Comparison of ENCODE assay signal across 20 mouse cellular contexts in genomic region chr7:80894196-80894595, GRCm38 (mm10). TPM values are rescaled to one million over a fixed set of nuclear protein-coding genes. Genes with fewer than 3 reads are reported as not detected.
A peak's percentile ranks its signal among the peaks of the same experiment; 100 is the strongest.
DNase-seq lines count a peak whose midpoint lies in the region; ATAC-seq and TF ChIP-seq lines count a peak whose summit lies in the region.
"Had no signal": no experiment of that assay in that cellular context is flagged by ENCODE, and none has a peak within 500 bp of the region (broad histone marks: within the 10 kb centered on the region; RNA-seq: fewer than 3 reads in every experiment).

No protein-coding gene starts in this region.

- intact Hi-C loops in gastrocnemius, postnatal 14 days (cut with DNase I; ENCODE audit: low total_unique reads): no loop called here

- no peaks in the 10 kb centered on the region for H3K9me3 ChIP-seq in forebrain, embryonic 15.5 days
- H3K9me3 ChIP-seq in forebrain, embryonic 11.5 days (ENCODE audit: control insufficient read depth, low read length): no peaks in the 10 kb centered on the region
- no peaks in the 10 kb centered on the region for H3K9me3 ChIP-seq in kidney, embryonic 15.5 days (replicated peaks)
- H3K9me3 ChIP-seq in stomach, embryonic 15.5 days: no peaks in the 10 kb centered on the region
- no peaks in the 10 kb centered on the region for H3K9me3 ChIP-seq in stomach, postnatal 0 days (ENCODE audit: control insufficient read depth, low read length)
- H3K9me3 ChIP-seq: heart, embryonic 13.5 days; hindbrain, embryonic 12.5 days; limb, embryonic 12.5 days; liver, embryonic 15.5 days; midbrain, embryonic 12.5 days had no signal

- TF ChIP-seq CTCF in stomach, postnatal 0 days (IDR thresholded peaks at IDR 0.05; ENCODE audit: low read depth): no peak

- peaks cover 67% of the 10 kb centered on the region for H3K36me3 ChIP-seq in forebrain, embryonic 15.5 days
- H3K36me3 ChIP-seq in forebrain, embryonic 11.5 days (ENCODE audit: control insufficient read depth, insufficient read depth, low read length): peaks cover 7% of the 10 kb centered on the region; the same call in 1 of the 2 replicates
- H3K36me3 ChIP-seq in kidney, embryonic 15.5 days: peaks cover 88% of the 10 kb centered on the region
- H3K36me3 ChIP-seq in stomach, embryonic 15.5 days: peaks cover 55% of the 10 kb centered on the region
- H3K36me3 ChIP-seq in stomach, postnatal 0 days (ENCODE audit: control insufficient read depth, insufficient read depth, low read length): peaks cover 25% of the 10 kb centered on the region

- peaks cover 4% of the 10 kb centered on the region for H3K4me1 ChIP-seq in forebrain, embryonic 15.5 days
- 0 out of 2 replicates have a peak, but pooled peaks cover 3% of the 10 kb centered on the region for H3K4me1 ChIP-seq in forebrain, embryonic 11.5 days (replicated peaks; ENCODE audit: control insufficient read depth, insufficient read depth, low read length)
- peaks cover 8% of the 10 kb centered on the region for H3K4me1 ChIP-seq in kidney, embryonic 15.5 days
- peaks cover 6% of the 10 kb centered on the region; the same call in 1 of the 2 replicates for H3K4me1 ChIP-seq in stomach, embryonic 15.5 days
- H3K4me1 ChIP-seq in stomach, postnatal 0 days (replicated peaks; ENCODE audit: control insufficient read depth, insufficient read depth): no peaks in the 10 kb centered on the region; the same call in 1 of the 2 replicates

- H3K9ac ChIP-seq in forebrain, embryonic 15.5 days (replicated peaks): no peak overlapping the region
- no peak overlapping the region for H3K9ac ChIP-seq in forebrain, embryonic 11.5 days (ENCODE audit: low read length)
- H3K9ac ChIP-seq in kidney, embryonic 15.5 days: no peak overlapping the region
- no peak overlapping the region for H3K9ac ChIP-seq in stomach, embryonic 15.5 days
- no peak overlapping the region for H3K9ac ChIP-seq in stomach, postnatal 0 days (ENCODE audit: low read length)
- H3K9ac ChIP-seq: hindbrain, embryonic 12.5 days; liver, embryonic 15.5 days; midbrain, embryonic 12.5 days had no signal

- H3K27ac ChIP-seq in forebrain, embryonic 15.5 days (replicated peaks): peak overlapping the region; percentile 47
- no peak overlapping the region for H3K27ac ChIP-seq in forebrain, embryonic 11.5 days (ENCODE audit: low read depth, low read length)
- H3K27ac ChIP-seq in kidney, embryonic 15.5 days: peak overlapping the region; percentile 51
- H3K27ac ChIP-seq in stomach, embryonic 15.5 days: 0 out of 2 replicates have a peak overlapping the region, but pooled peaks have one; percentile 1
- no peak overlapping the region for H3K27ac ChIP-seq in stomach, postnatal 0 days (replicated peaks)
- H3K27ac ChIP-seq: hindbrain, embryonic 12.5 days; left cerebral cortex, adult 2 months; limb, embryonic 12.5 days; liver, embryonic 15.5 days; macrophage; midbrain, embryonic 12.5 days had no signal

- no peak overlapping the region for H3K4me3 ChIP-seq in forebrain, embryonic 15.5 days
- no peak overlapping the region for H3K4me3 ChIP-seq in forebrain, embryonic 11.5 days (ENCODE audit: low read depth, low read length)
- H3K4me3 ChIP-seq in kidney, embryonic 15.5 days (replicated peaks): no peak overlapping the region
- no peak overlapping the region for H3K4me3 ChIP-seq in stomach, embryonic 15.5 days (replicated peaks)
- H3K4me3 ChIP-seq in stomach, postnatal 0 days (ENCODE audit: low read depth, low read length): no peak overlapping the region
- H3K4me3 ChIP-seq: heart, embryonic 13.5 days; hindbrain, embryonic 12.5 days; left cerebral cortex, adult 2 months; limb, embryonic 12.5 days; liver, embryonic 15.5 days; midbrain, embryonic 12.5 days; myocyte had no signal

- no peak for ATAC-seq in forebrain, embryonic 15.5 days (replicated peaks)
- ATAC-seq in forebrain, embryonic 11.5 days (replicated peaks; ENCODE audit: low FRiP score): no peak
- no peak for ATAC-seq in kidney, embryonic 15.5 days (replicated peaks; ENCODE audit: low FRiP score)
- ATAC-seq in stomach, embryonic 15.5 days (ENCODE audit: insufficient read depth, low FRiP score, low read depth): no peak
- no peak for ATAC-seq in stomach, postnatal 0 days (ENCODE audit: low FRiP score, low TSS enrichment)
- ATAC-seq: intestine, postnatal 0 days; Patski had no signal

- TF ChIP-seq EP300 in stomach, postnatal 0 days (optimal IDR thresholded peaks at IDR 0.05): no peak

- WGBS in forebrain, embryonic 15.5 days: 77% methylated on average over 7 of the region's 7 CpGs
- 91% methylated on average over 7 of the region's 7 CpGs for WGBS in forebrain, embryonic 11.5 days
- WGBS in kidney, embryonic 15.5 days: 74% methylated on average over 7 of the region's 7 CpGs
- WGBS in stomach, embryonic 15.5 days: 87% methylated on average over 7 of the region's 7 CpGs
- WGBS in stomach, postnatal 0 days: 85% methylated on average over 7 of the region's 7 CpGs

- H3K27me3 ChIP-seq in forebrain, embryonic 15.5 days: no peaks in the 10 kb centered on the region
- no peaks in the 10 kb centered on the region for H3K27me3 ChIP-seq in forebrain, embryonic 11.5 days (ENCODE audit: control insufficient read depth, insufficient read depth, low read length)
- H3K27me3 ChIP-seq in kidney, embryonic 15.5 days: no peaks in the 10 kb centered on the region
- H3K27me3 ChIP-seq in stomach, embryonic 15.5 days (replicated peaks): no peaks in the 10 kb centered on the region
- no peaks in the 10 kb centered on the region for H3K27me3 ChIP-seq in stomach, postnatal 0 days (ENCODE audit: control insufficient read depth, insufficient read depth, low read length)
- H3K27me3 ChIP-seq: heart, embryonic 13.5 days; hindbrain, embryonic 12.5 days; limb, embryonic 12.5 days; liver, embryonic 15.5 days; midbrain, embryonic 12.5 days; Patski had no signal

- H3K4me2 ChIP-seq in forebrain, embryonic 15.5 days (replicated peaks): no peak overlapping the region
- H3K4me2 ChIP-seq in forebrain, embryonic 11.5 days (ENCODE audit: low read depth, low read length, severe bottlenecking): no peak overlapping the region
- no peak overlapping the region for H3K4me2 ChIP-seq in kidney, embryonic 15.5 days
- H3K4me2 ChIP-seq in stomach, embryonic 15.5 days: no peak overlapping the region
- H3K4me2 ChIP-seq in stomach, postnatal 0 days (replicated peaks; ENCODE audit: low read depth): no peak overlapping the region
- H3K4me2 ChIP-seq: heart, embryonic 13.5 days; hindbrain, embryonic 12.5 days; limb, embryonic 12.5 days; liver, embryonic 15.5 days; midbrain, embryonic 12.5 days had no signal

- no peak for DNase-seq in forebrain, embryonic 11.5 days (ENCODE audit: low spot score)
- no peak for DNase-seq in kidney, postnatal 25 days
- no peak for DNase-seq in stomach, postnatal 0 days (ENCODE audit: low spot score)
- no peak for DNase-seq in urinary bladder, postnatal 25 days (ENCODE audit: low spot score)
- no peak for DNase-seq in gastrocnemius, postnatal 14 days
- DNase-seq: B cell, adult 2 months; gastrocnemius, postnatal 36 days had no signal

RNA-seq across cellular contexts. Expression of gene Wdr73, which starts 6.9 kb away (rescaled TPM):
- polyA plus RNA-seq in forebrain, embryonic 15.5 days (2015; fragmentation: Nextera tagmentation; extraction: Ambion mirVana): 43.2 and 43.9 TPM in 2 replicates
- polyA plus RNA-seq in forebrain, embryonic 11.5 days (2014; fragmentation: Nextera tagmentation; extraction: Ambion mirVana): 40.5 and 41.6 TPM in 2 replicates
- 36.7 and 37.5 TPM in 2 replicates for polyA plus RNA-seq in kidney, embryonic 15.5 days (2015; fragmentation: Nextera tagmentation; extraction: Ambion mirVana)
- polyA plus RNA-seq in stomach, embryonic 15.5 days (2015; fragmentation: Nextera tagmentation; extraction: Ambion mirVana): 33.2 and 33.7 TPM in 2 replicates
- 16.8 and 16.9 TPM in 2 replicates for polyA plus RNA-seq in stomach, postnatal 0 days (2015; fragmentation: Nextera tagmentation; extraction: Ambion mirVana)
- 1 to 10 TPM; 3.7 to 4.1 TPM for total RNA-seq in gastrocnemius, postnatal 14 days (2021)

RNA-seq across cellular contexts. Expression of gene Nmb, which starts 10.7 kb away (rescaled TPM):
- 7.1 TPM in 2 replicates for polyA plus RNA-seq in forebrain, embryonic 15.5 days (2015; fragmentation: Nextera tagmentation; extraction: Ambion mirVana)
- polyA plus RNA-seq in forebrain, embryonic 11.5 days (2014; fragmentation: Nextera tagmentation; extraction: Ambion mirVana): 7.3 and 8.6 TPM in 2 replicates
- 8.2 and 10.0 TPM in 2 replicates for polyA plus RNA-seq in kidney, embryonic 15.5 days (2015; fragmentation: Nextera tagmentation; extraction: Ambion mirVana)
- polyA plus RNA-seq in stomach, embryonic 15.5 days (2015; fragmentation: Nextera tagmentation; extraction: Ambion mirVana): 5.1 TPM in 2 replicates
- 1.9 and 3.3 TPM in 2 replicates for polyA plus RNA-seq in stomach, postnatal 0 days (2015; fragmentation: Nextera tagmentation; extraction: Ambion mirVana)
- total RNA-seq in gastrocnemius, postnatal 14 days (2021): 1 to 10 TPM; 1.7 to 4.5 TPM
- polyA plus RNA-seq: macrophage had no signal

RNA-seq across cellular contexts. Expression of gene Zscan2, which starts 33.5 kb away (rescaled TPM):
- polyA plus RNA-seq in forebrain, embryonic 15.5 days (2015; fragmentation: Nextera tagmentation; extraction: Ambion mirVana): 4.6 and 5.9 TPM in 2 replicates
- polyA plus RNA-seq in forebrain, embryonic 11.5 days (2014; fragmentation: Nextera tagmentation; extraction: Ambion mirVana): 3.3 and 3.8 TPM in 2 replicates
- polyA plus RNA-seq in kidney, embryonic 15.5 days (2015; fragmentation: Nextera tagmentation; extraction: Ambion mirVana): 2.8 and 2.9 TPM in 2 replicates
- 1.6 and 2.1 TPM in 2 replicates for polyA plus RNA-seq in stomach, embryonic 15.5 days (2015; fragmentation: Nextera tagmentation; extraction: Ambion mirVana)
- 0.63 and 0.76 TPM in 2 replicates for polyA plus RNA-seq in stomach, postnatal 0 days (2015; fragmentation: Nextera tagmentation; extraction: Ambion mirVana)
- 1 to 10 TPM; 1.5 to 2.8 TPM for total RNA-seq in gastrocnemius, postnatal 14 days (2021)

RNA-seq across cellular contexts. Expression of gene Sec11a, which starts 53.4 kb away (rescaled TPM):
- polyA plus RNA-seq in forebrain, embryonic 15.5 days (2015; fragmentation: Nextera tagmentation; extraction: Ambion mirVana): 149 and 157 TPM in 2 replicates
- polyA plus RNA-seq in forebrain, embryonic 11.5 days (2014; fragmentation: Nextera tagmentation; extraction: Ambion mirVana): 169 and 201 TPM in 2 replicates
- 217 and 223 TPM in 2 replicates for polyA plus RNA-seq in kidney, embryonic 15.5 days (2015; fragmentation: Nextera tagmentation; extraction: Ambion mirVana)
- 256 and 258 TPM in 2 replicates for polyA plus RNA-seq in stomach, embryonic 15.5 days (2015; fragmentation: Nextera tagmentation; extraction: Ambion mirVana)
- polyA plus RNA-seq in stomach, postnatal 0 days (2015; fragmentation: Nextera tagmentation; extraction: Ambion mirVana): 167 and 168 TPM in 2 replicates
- total RNA-seq in gastrocnemius, postnatal 14 days (2021): 10 to 100 TPM; 30.9 to 37.2 TPM

Comparison
In these comparisons a context has a peak if more than half of its experiments do, and no peak if none do; other contexts are left out.
1. H3K27ac ChIP-seq: peak in forebrain, embryonic 15.5 days (single experiment), kidney, embryonic 15.5 days (single experiment) and stomach, embryonic 15.5 days (single experiment); none in forebrain, embryonic 11.5 days (single experiment) and stomach, postnatal 0 days (single experiment).